Mouse (Mus musculus): ENCODE measurements around the gene Tut7. TPM values are rescaled to one million over a fixed set of nuclear protein-coding genes. Genes with fewer than 3 reads are reported as not detected.
"Not testable (repeated sequence)": the region's sequence is repeated elsewhere in the genome, so short reads cannot be mapped to it uniquely, and the experiment has no call there.

The Tut7 gene
- total and polyA plus RNA-seq, 2 experiments from 2014 or later: 36.8 to 51.2 TPM

- ATAC-seq: peak; percentile 63
- Histone ChIP-seq H3K4me3 (ENCODE audit: low read depth, low read length) (no peak overlapping the region), H3K9ac (no peak overlapping the region), H3K36me3 (ENCODE audit: insufficient read depth) (no peaks in the 10 kb centered on the region), H3K9me3 (ENCODE audit: low read length) (no peaks in the 10 kb centered on the region), H3K27me3 (ENCODE audit: insufficient read depth, low read length) (no peaks in the 10 kb centered on the region), H3K27ac (ENCODE audit: low read depth, low read length) (no peak overlapping the region), H3K4me1 (ENCODE audit: insufficient read depth) (no peaks in the 10 kb centered on the region), H3K4me2 (ENCODE audit: low read depth) (no peak overlapping the region)
- 54% methylated on average over 20 of the region's 20 CpGs for WGBS
- peak; percentile 82 for TF ChIP-seq CTCF (IDR thresholded peaks at IDR 0.05; ENCODE audit: low read depth)
- DNase-seq: peak; percentile 63
Measured at GRCm38 (mm10) chr13:59856286-59857070, 33.5 kb upstream of the Tut7 start.

- no peak overlapping the region for H3K27ac ChIP-seq (ENCODE audit: low read depth, low read length)
- no peak overlapping the region for H3K4me2 ChIP-seq (ENCODE audit: low read depth)
- H3K27me3 ChIP-seq (ENCODE audit: insufficient read depth, low read length): no peaks in the 10 kb centered on the region
- DNase-seq (no peak), ATAC-seq (no peak)
- H3K4me1 ChIP-seq (ENCODE audit: insufficient read depth): no peaks in the 10 kb centered on the region
- WGBS: 76% methylated on average over 9 of the region's 9 CpGs
- H3K9ac ChIP-seq: no peak overlapping the region
- H3K9me3 ChIP-seq (ENCODE audit: low read length): no peaks in the 10 kb centered on the region
- no peaks in the 10 kb centered on the region for H3K36me3 ChIP-seq (ENCODE audit: insufficient read depth)
- H3K4me3 ChIP-seq (ENCODE audit: low read depth, low read length): no peak overlapping the region
- no peak for TF ChIP-seq CTCF (IDR thresholded peaks at IDR 0.05; ENCODE audit: low read depth)
Measured at GRCm38 (mm10) chr13:59853471-59853870, 30.5 kb upstream of the Tut7 start.

DNA sequence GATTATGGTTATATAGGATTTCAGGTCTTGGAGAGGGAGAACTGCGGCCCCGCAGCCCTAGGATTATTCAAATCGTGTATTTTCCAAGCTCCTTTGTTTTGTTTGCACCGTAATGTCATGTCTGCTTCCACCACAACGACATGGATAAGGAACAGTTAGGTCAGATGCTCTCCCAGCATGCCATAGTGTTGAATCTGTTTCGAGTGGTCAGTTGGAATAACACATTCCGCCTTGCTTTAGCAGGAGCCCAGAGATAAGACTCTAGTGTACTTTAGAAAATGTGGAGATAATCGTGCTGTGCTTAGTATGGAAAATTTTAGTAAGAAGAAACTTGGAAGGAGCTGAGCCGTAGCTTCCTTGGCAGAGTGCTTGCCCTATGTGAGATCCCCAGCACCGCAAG, 27.4 kb upstream of the Tut7 start:
- 80% methylated on average over 10 of the region's 10 CpGs for WGBS
- ATAC-seq (no peak), DNase-seq (no peak)
- H3K4me2 ChIP-seq (ENCODE audit: low read depth): no peak overlapping the region
- TF ChIP-seq CTCF (IDR thresholded peaks at IDR 0.05; ENCODE audit: low read depth): no peak
- no peak overlapping the region for H3K27ac ChIP-seq (ENCODE audit: low read depth, low read length)
- no peaks in the 10 kb centered on the region for H3K4me1 ChIP-seq (ENCODE audit: insufficient read depth)
- H3K36me3 ChIP-seq (ENCODE audit: insufficient read depth): no peaks in the 10 kb centered on the region
- no peak overlapping the region for H3K4me3 ChIP-seq (ENCODE audit: low read depth, low read length)
- no peaks in the 10 kb centered on the region for H3K27me3 ChIP-seq (ENCODE audit: insufficient read depth, low read length)
- no peaks in the 10 kb centered on the region for H3K9me3 ChIP-seq (ENCODE audit: low read length)
- no peak overlapping the region for H3K9ac ChIP-seq

DNA sequence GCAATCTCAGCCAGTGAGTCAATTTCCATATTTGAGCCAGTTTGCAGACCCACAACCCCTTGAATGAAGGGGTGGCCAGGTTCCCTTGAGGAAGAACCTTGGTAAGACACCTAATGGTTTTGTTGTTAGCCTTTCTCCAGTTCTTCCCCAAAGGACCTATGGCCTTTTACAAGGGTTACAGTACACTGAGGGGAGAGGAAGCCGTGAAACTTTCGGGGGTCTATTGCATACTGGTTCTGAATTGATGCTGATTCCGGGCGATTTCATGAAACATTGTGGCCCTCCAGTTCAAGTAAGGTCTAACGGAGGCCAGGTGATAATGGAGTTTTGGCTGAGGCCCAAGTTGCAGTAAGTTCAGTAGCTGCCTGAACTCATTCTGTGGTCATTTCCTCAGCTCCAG, 21.7 kb upstream of the Tut7 start:
- Histone ChIP-seq H3K4me1 (ENCODE audit: insufficient read depth) (no peaks in the 10 kb centered on the region), H3K36me3 (ENCODE audit: insufficient read depth) (no peaks in the 10 kb centered on the region), H3K4me3 (ENCODE audit: low read depth, low read length) (no peak overlapping the region), H3K4me2 (ENCODE audit: low read depth) (no peak overlapping the region), H3K27me3 (ENCODE audit: insufficient read depth, low read length) (no peaks in the 10 kb centered on the region), H3K9ac (no peak overlapping the region), H3K9me3 (ENCODE audit: low read length) (no peaks in the 10 kb centered on the region), H3K27ac (ENCODE audit: low read depth, low read length) (no peak overlapping the region)
- ATAC-seq (no peak), DNase-seq (no peak)
- 88% methylated on average over 5 of the region's 5 CpGs for WGBS
- no peak for TF ChIP-seq CTCF (IDR thresholded peaks at IDR 0.05; ENCODE audit: low read depth)

DNA sequence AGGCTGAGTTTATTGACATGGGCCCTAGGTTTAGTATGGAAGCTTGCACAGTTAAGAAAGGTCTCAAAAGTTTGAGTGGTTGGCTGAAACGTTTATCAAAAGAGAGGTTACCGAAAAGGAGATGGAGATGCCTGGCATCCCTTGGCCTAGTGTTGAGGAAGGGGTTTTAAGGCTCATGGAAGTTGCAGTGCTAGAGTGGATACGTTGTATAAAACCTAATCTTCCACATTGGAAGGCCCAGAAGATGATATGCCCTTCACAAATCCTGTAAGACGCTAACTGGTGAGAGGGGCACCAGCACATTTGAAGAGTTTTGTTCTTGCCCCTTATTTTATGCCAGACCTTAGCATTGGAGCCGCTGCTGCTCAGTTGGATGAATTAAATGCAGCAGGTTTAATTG, 21.0 kb upstream of the Tut7 start:
- Histone ChIP-seq H3K9me3 (ENCODE audit: low read length) (no peaks in the 10 kb centered on the region), H3K27ac (ENCODE audit: low read depth, low read length) (no peak overlapping the region), H3K27me3 (ENCODE audit: insufficient read depth, low read length) (no peaks in the 10 kb centered on the region), H3K36me3 (ENCODE audit: insufficient read depth) (no peaks in the 10 kb centered on the region), H3K4me1 (ENCODE audit: insufficient read depth) (no peaks in the 10 kb centered on the region), H3K4me3 (ENCODE audit: low read depth, low read length) (no peak overlapping the region), H3K4me2 (ENCODE audit: low read depth) (no peak overlapping the region), H3K9ac (no peak overlapping the region)
- 78% methylated on average over 5 of the region's 5 CpGs for whole genome bisulfite sequencing
- ATAC-seq (no peak), DNase-seq (no peak)
- no peak for TF ChIP-seq CTCF (IDR thresholded peaks at IDR 0.05; ENCODE audit: low read depth)

DNA sequence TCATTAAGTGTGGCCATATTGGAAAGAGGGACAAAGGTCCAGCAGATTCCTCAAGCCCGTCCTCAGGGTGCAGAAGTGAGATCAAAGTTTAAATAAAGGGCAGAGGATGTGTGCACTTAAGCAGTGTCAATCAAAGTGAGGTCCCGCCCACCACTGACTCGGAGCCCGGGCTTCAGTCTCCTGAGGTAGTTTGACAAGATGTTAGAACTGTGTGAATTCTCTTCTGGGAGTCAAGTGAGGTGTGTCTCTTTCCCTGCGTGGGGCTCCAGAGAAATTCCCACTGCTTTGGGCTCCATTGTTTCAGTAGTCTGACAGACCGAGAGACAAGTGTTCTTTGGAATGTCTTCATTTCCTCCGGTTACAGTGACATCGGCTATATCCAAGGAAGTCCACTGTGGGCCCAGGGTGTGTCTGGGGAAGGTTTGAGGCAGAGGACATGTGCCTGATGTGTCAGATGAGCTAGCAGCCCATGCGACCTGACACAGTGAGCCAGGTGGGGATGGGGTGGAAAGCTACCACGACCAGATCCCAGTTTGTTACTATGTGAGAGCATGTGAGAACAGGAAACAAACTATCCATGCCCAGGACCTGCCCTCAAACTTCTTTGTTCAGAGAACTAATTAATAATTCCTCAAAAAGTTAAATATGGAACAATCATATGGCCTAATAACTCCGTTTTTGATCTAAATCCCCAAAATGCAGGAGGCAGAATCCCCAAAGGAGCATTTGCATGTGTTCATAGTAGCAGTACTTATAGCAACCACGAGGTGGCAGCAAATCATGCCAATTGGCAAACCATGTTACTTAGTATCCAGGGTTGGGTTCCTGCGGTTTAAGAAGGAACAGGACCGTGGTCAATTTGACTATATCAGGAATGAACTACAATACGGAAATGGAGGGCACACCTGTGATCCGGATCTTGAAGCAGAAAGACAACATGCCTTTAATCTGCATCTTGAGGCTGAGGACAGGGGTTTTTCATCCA, 19.6 kb upstream of the Tut7 start:
- Histone ChIP-seq H3K4me1 (ENCODE audit: insufficient read depth) (no peaks in the 10 kb centered on the region), H3K27me3 (ENCODE audit: insufficient read depth, low read length) (no peaks in the 10 kb centered on the region), H3K9ac (no peak overlapping the region), H3K4me3 (ENCODE audit: low read depth, low read length) (no peak overlapping the region), H3K9me3 (ENCODE audit: low read length) (no peaks in the 10 kb centered on the region), H3K27ac (ENCODE audit: low read depth, low read length) (no peak overlapping the region), H3K4me2 (ENCODE audit: low read depth) (no peak overlapping the region), H3K36me3 (ENCODE audit: insufficient read depth) (no peaks in the 10 kb centered on the region)
- ATAC-seq (peak; percentile 50; the same call in 1 of the 2 replicates), DNase-seq (peak; percentile 90)
- peak; percentile 92 for TF ChIP-seq CTCF (IDR thresholded peaks at IDR 0.05; ENCODE audit: low read depth)
- WGBS: 38% methylated on average over 16 of the region's 16 CpGs

DNA sequence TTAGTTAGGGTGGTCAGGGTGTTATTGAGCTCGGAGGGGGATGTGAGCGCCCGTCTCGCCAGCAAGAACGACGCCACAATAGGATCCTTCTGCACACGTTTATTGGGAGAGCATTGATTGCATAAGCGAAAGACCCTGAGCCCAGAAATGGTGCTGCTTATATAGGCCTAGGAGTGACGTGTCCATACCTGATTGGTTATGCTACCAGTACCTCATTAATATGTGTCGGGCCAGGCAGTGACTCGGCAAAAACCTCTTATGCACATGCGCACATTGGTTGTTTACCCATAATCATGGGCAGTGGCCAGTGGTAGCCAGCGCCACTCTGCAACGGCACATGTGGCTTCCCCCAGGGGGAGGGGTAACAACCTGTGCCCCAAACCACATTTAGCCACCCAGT, 18.8 kb upstream of the Tut7 start:
- not testable (repeated sequence) for H3K27me3 ChIP-seq (ENCODE audit: insufficient read depth, low read length); H3K9me3 ChIP-seq (ENCODE audit: low read length); H3K4me1 ChIP-seq (ENCODE audit: insufficient read depth); H3K4me3 ChIP-seq (ENCODE audit: low read depth, low read length); H3K36me3 ChIP-seq (ENCODE audit: insufficient read depth); H3K4me2 ChIP-seq (ENCODE audit: low read depth); H3K27ac ChIP-seq (ENCODE audit: low read depth, low read length); DNase-seq; ATAC-seq; H3K9ac ChIP-seq
- whole genome bisulfite sequencing: 91% methylated on average over 11 of the region's 14 CpGs

Data from forebrain, postnatal 0 days (tissue).